In genomic region chr17:29710562-29711044, GRCm38 (mm10) we compare ENCODE assay signal across 11 mouse cellular contexts. TPM values are rescaled to one million over a fixed set of nuclear protein-coding genes. Genes with fewer than 3 reads are reported as not detected.
A peak's percentile ranks its signal among the peaks of the same experiment; 100 is the strongest.
DNase-seq lines count a peak whose midpoint lies in the region; ATAC-seq and TF ChIP-seq lines count a peak whose summit lies in the region.
"Had no signal": no experiment of that assay in that cellular context is flagged by ENCODE, and none has a peak within 500 bp of the region (broad histone marks: within the 10 kb centered on the region; RNA-seq: fewer than 3 reads in every experiment).

No protein-coding gene starts in this region.

- no peak overlapping the region for H3K4me2 ChIP-seq in heart, embryonic 15.5 days
- H3K4me2 ChIP-seq: embryonic facial prominence, embryonic 12.5 days had no signal

- H3K27ac ChIP-seq in cerebellum, adult 2 months (ENCODE audit: insufficient read depth, low read length) = no peak overlapping the region; the same call in 1 of the 2 replicates
- 0 out of 2 replicates have a peak overlapping the region, but pooled peaks have one; percentile 10 for H3K27ac ChIP-seq in heart, embryonic 15.5 days
- H3K27ac ChIP-seq: embryonic facial prominence, embryonic 12.5 days had no signal

- WGBS in cerebellum, adult 2 months = 34% methylated on average over 11 of the region's 11 CpGs
- 48% methylated on average over 11 of the region's 11 CpGs for WGBS in heart, embryonic 15.5 days

- no peaks in the 10 kb centered on the region for H3K36me3 ChIP-seq in heart, embryonic 15.5 days

- peak; percentile 45 to 51 for DNase-seq in cerebellum, adult 2 months
- DNase-seq in cerebellum, adult 18-20 months = no peak
- no peak for DNase-seq in heart, postnatal 4 days
- peak; percentile 49 for DNase-seq in right cerebral cortex, adult 18-20 months
- no peak for DNase-seq in right cerebral cortex, postnatal 14 days
- DNase-seq in telencephalon, adult 2 months (ENCODE audit: low read depth, low spot score) = peak; percentile 62
- no peak for DNase-seq in testis, postnatal 14 days (ENCODE audit: low spot score)
- DNase-seq: lung, adult 2 months; thymus, adult 2 months had no signal

- no peaks in the 10 kb centered on the region for H3K9me3 ChIP-seq in heart, embryonic 15.5 days (replicated peaks)
- H3K9me3 ChIP-seq: embryonic facial prominence, embryonic 12.5 days had no signal

- no peak overlapping the region for H3K4me3 ChIP-seq in cerebellum, adult 2 months (replicated peaks; ENCODE audit: insufficient read depth, low read depth, low read length)
- no peak overlapping the region for H3K4me3 ChIP-seq in heart, embryonic 15.5 days
- H3K4me3 ChIP-seq: embryonic facial prominence, embryonic 12.5 days had no signal

- no peak for TF ChIP-seq POLR2A in cerebellum, adult 2 months (IDR thresholded peaks at IDR 0.05; ENCODE audit: borderline replicate concordance, insufficient read depth, low read length)

- no peak overlapping the region for H3K9ac ChIP-seq in heart, embryonic 15.5 days

- ATAC-seq in heart, embryonic 15.5 days (replicated peaks; ENCODE audit: insufficient number of reproducible peaks, insufficient read depth, low FRiP score, low read depth) = no peak

- peaks cover 39% of the 10 kb centered on the region for H3K4me1 ChIP-seq in cerebellum, adult 2 months (ENCODE audit: control insufficient read depth, insufficient read depth, low read length)
- peaks cover 60% of the 10 kb centered on the region for H3K4me1 ChIP-seq in heart, embryonic 15.5 days (replicated peaks)

- no peak for TF ChIP-seq CTCF in cerebellum, adult 2 months (IDR thresholded peaks at IDR 0.05; ENCODE audit: borderline replicate concordance, insufficient read depth, low read depth, low read length)

- no peaks in the 10 kb centered on the region for H3K27me3 ChIP-seq in cerebellum, adult 2 months (ENCODE audit: control insufficient read depth, insufficient read depth, low read length)
- H3K27me3 ChIP-seq in heart, embryonic 15.5 days = no peaks in the 10 kb centered on the region
- H3K27me3 ChIP-seq: embryonic facial prominence, embryonic 12.5 days had no signal

RNA-seq across cellular contexts. Expression of gene Ccdc167, which starts 6.2 kb away (rescaled TPM):
- 25.9 and 26.2 TPM in 2 replicates for polyA plus RNA-seq in cerebellum, adult 2 months (2012; rRNA removed)
- polyA plus RNA-seq in heart, embryonic 15.5 days (2015; fragmentation: Nextera tagmentation; extraction: Ambion mirVana) = 10.3 and 12.5 TPM in 2 replicates
- total RNA-seq in heart, postnatal 4 days (2021) = 10 to 100 TPM; 15.3 to 18.4 TPM

RNA-seq across cellular contexts. Expression of gene Cmtr1, which starts 50.2 kb away (rescaled TPM):
- 96.5 and 99.1 TPM in 2 replicates for polyA plus RNA-seq in cerebellum, adult 2 months (2012; rRNA removed)
- 78.3 and 88.5 TPM in 2 replicates for polyA plus RNA-seq in heart, embryonic 15.5 days (2015; fragmentation: Nextera tagmentation; extraction: Ambion mirVana)
- 10 to 100 TPM; 56.9 to 70.7 TPM for total RNA-seq in heart, postnatal 4 days (2021)

Comparison
In these comparisons a context has a peak if more than half of its experiments do, and no peak if none do; other contexts are left out.
1. DNase-seq: peak in cerebellum, adult 2 months (2 of 2), right cerebral cortex, adult 18-20 months (single experiment) and telencephalon, adult 2 months (single experiment); none in cerebellum, adult 18-20 months (0 of 2), heart, postnatal 4 days (single experiment), right cerebral cortex, postnatal 14 days (single experiment) and testis, postnatal 14 days (single experiment).